Mouse (Mus musculus): ENCODE results near the gene Xrn1. TPM values are rescaled to one million over a fixed set of nuclear protein-coding genes. Genes with fewer than 3 reads are reported as not detected.

Gene Xrn1
- 11.0 TPM for polyA plus RNA-seq (2015; fragmentation: Illumina TruSeq; extraction: RNeasy Lipid Tissue Mini Kit (QIAGEN cat#74804); ENCODE audit: low read depth, low replicate concordance)

GRCm38 (mm10) chr9:95954585-95955461 lies at the start of gene Xrn1:
Xrn1 (plus strand) TSS chr9:95954760.

Other genes starting within 250 kb of the Xrn1 start
- 27.4 TPM for gene Trpc1, start 204.4 kb upstream of the Xrn1 start, polyA plus RNA-seq (2015; fragmentation: Illumina TruSeq; extraction: RNeasy Lipid Tissue Mini Kit (QIAGEN cat#74804); ENCODE audit: low read depth, low replicate concordance)
- 9.9 TPM for gene Pls1, start 109.4 kb upstream of the Xrn1 start, polyA plus RNA-seq (2015; fragmentation: Illumina TruSeq; extraction: RNeasy Lipid Tissue Mini Kit (QIAGEN cat#74804); ENCODE audit: low read depth, low replicate concordance)
- 7.2 TPM for gene Atr, start 97.2 kb upstream of the Xrn1 start, polyA plus RNA-seq (2015; fragmentation: Illumina TruSeq; extraction: RNeasy Lipid Tissue Mini Kit (QIAGEN cat#74804); ENCODE audit: low read depth, low replicate concordance)
- 2.5 TPM for gene Gk5, start 164.6 kb downstream of the Xrn1 start, polyA plus RNA-seq (2015; fragmentation: Illumina TruSeq; extraction: RNeasy Lipid Tissue Mini Kit (QIAGEN cat#74804); ENCODE audit: low read depth, low replicate concordance)
- 17.8 TPM for gene Tfdp2, start 241.5 kb downstream of the Xrn1 start, polyA plus RNA-seq (2015; fragmentation: Illumina TruSeq; extraction: RNeasy Lipid Tissue Mini Kit (QIAGEN cat#74804); ENCODE audit: low read depth, low replicate concordance)

Measured in brain, adult 10 weeks (tissue).